Mouse (Mus musculus) brain, embryonic 14.5 days (tissue): ENCODE measurements around the gene Med12l. TPM values are rescaled to one million over a fixed set of nuclear protein-coding genes. Genes with fewer than 3 reads are reported as not detected.

Source experiments
- DNase-seq: peaks from one replicate; pipeline ENCODE4 v3.0.0-alpha.2; 2011; ENCODE audit warnings: low read depth
- CTCF ChIP-seq: fragments of 200-500 bp; IDR thresholded peaks from 2 replicates; pipeline ENCODE4 v1.5.1; 2012; ENCODE audit warnings: inconsistent platforms, mild to moderate bottlenecking, moderate library complexity, borderline replicate concordance; ENCODE audit not compliant: insufficient read depth, insufficient read length; ENCODE audit errors: extremely low read depth
- POLR2A ChIP-seq: fragments of 200-500 bp; IDR thresholded peaks from 2 replicates; pipeline ENCODE4 v1.6.1; 2012; ENCODE audit warnings: mild to moderate bottlenecking, inconsistent platforms, borderline replicate concordance; ENCODE audit not compliant: poor library complexity, insufficient read depth, insufficient read length, severe bottlenecking; ENCODE audit errors: extremely low read depth
- polyA plus RNA-seq: library from polyadenylated mRNA; depleted of rRNA; stranded (reverse); fragments of >200 nt; gene quantifications from 2 replicates; pipeline ENCODE4 v1.2.3, GENCODE M21; 2012

Med12l gene
- polyA plus RNA-seq, 1 experiment = 12.3 TPM

- no peak for DNase-seq
- TF ChIP-seq POLR2A (no peak), CTCF (no peak)
Observed at GRCm38 (mm10) chr3:59212404-59212803, 206.8 kb downstream of the Med12l start.

GRCm38 (mm10) chr3:59217211-59217610 is 211.6 kb downstream of the Med12l start:
- no peak for DNase-seq

GRCm38 (mm10) chr3:59219326-59219725 is 213.7 kb downstream of the Med12l start:
- no peak for DNase-seq
- TF ChIP-seq POLR2A (no peak), CTCF (no peak)

More at GRCm38 (mm10) chr3:59217211-59217610, 211.6 kb downstream of the Med12l start:
- TF ChIP-seq CTCF (no peak), POLR2A (no peak)

- no peak for DNase-seq
- TF ChIP-seq POLR2A (no peak), CTCF (no peak)
Observed at GRCm38 (mm10) chr3:59222303-59222702, 216.7 kb downstream of the Med12l start.

- no peak for DNase-seq
- TF ChIP-seq CTCF = no peak
- no peak for TF ChIP-seq POLR2A
Observed at GRCm38 (mm10) chr3:59225411-59225810, 219.8 kb downstream of the Med12l start.

- no peak for TF ChIP-seq CTCF
- no peak for DNase-seq
Observed at GRCm38 (mm10) chr3:59227696-59228095, 222.1 kb downstream of the Med12l start.

- peak; percentile 11 for DNase-seq
- TF ChIP-seq CTCF (no peak), POLR2A (no peak)
Observed at GRCm38 (mm10) chr3:59228730-59229551, 223.3 kb downstream of the Med12l start.

GRCm38 (mm10) chr3:59230912-59231311 is 225.3 kb downstream of the Med12l start:
- peak; percentile 37 for DNase-seq
- TF ChIP-seq CTCF = no peak
- TF ChIP-seq POLR2A = no peak

- no peak for DNase-seq
- TF ChIP-seq POLR2A = no peak
- no peak for TF ChIP-seq CTCF
Observed at GRCm38 (mm10) chr3:59234878-59235277, 229.3 kb downstream of the Med12l start.

- DNase-seq = no peak
- TF ChIP-seq POLR2A (no peak), CTCF (no peak)
Observed at GRCm38 (mm10) chr3:59243384-59243783, 237.8 kb downstream of the Med12l start.

- TF ChIP-seq POLR2A (no peak), CTCF (no peak)
- no peak for DNase-seq
Observed at GRCm38 (mm10) chr3:59248031-59248430, 242.4 kb downstream of the Med12l start.

GRCm38 (mm10) chr3:59250454-59250853 is 244.8 kb downstream of the Med12l start:
- TF ChIP-seq POLR2A (no peak), CTCF (no peak)
- DNase-seq = no peak
